Mouse (Mus musculus): ENCODE measurements around the gene Plod1. TPM values are rescaled to one million over a fixed set of nuclear protein-coding genes. Genes with fewer than 3 reads are reported as not detected.

The Plod1 gene
- polyA plus RNA-seq, 1 experiment = 101 TPM

DNA sequence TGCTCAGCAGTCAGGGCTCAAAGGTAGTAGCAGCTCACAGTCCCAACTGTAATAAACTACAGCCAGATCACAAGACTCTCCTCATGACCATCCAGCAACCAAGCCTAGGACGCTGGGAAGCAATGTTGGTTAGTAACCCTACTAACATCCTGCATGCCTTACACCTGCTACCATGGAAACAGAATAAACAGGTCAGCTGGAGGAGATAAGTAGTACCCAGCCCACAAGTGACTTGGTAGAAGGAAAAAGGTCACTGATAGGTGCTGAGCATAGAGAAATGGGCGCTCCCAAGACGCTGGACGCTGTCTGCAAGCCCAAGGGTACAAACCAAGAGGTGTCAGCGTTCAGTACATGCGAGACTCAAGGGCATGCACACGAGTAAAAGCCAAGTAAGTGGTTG is 36.1 kb downstream of the Plod1 start:
- H3K4me3 ChIP-seq (ENCODE audit: insufficient read depth, low read length) = no peak overlapping the region
- H3K4me1 ChIP-seq (ENCODE audit: control insufficient read depth, insufficient read depth, low read length) = peaks cover 19% of the 10 kb centered on the region
- H3K27ac ChIP-seq (ENCODE audit: insufficient read depth, low read depth, low read length) = no peak overlapping the region
- no peak for TF ChIP-seq POLR2A (IDR thresholded peaks at IDR 0.05; ENCODE audit: borderline replicate concordance, low read depth, low read length)
- TF ChIP-seq CTCF (IDR thresholded peaks at IDR 0.05; ENCODE audit: low read depth, low read length) = no peak

DNA sequence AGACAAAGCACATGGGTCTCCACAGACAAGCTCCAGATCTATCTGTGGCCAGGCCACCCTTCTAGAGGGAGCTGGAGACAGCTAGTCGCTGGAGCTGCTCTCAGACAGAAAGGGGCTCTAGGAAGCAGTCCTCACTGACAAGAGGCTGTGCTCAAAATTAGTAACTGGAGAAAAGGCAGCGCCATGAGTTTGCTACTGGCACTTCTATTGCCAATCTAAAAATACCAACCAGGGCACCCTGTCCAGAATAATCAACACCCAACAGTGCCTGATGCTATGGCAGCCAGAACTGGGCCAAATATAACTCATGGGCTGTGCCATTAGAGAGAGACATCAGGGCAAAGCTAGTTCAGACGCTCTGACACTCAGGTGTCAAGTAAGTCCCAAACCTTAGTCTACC is 39.2 kb downstream of the Plod1 start:
- peaks cover 9% of the 10 kb centered on the region for H3K4me1 ChIP-seq (ENCODE audit: control insufficient read depth, insufficient read depth, low read length)
- TF ChIP-seq CTCF (IDR thresholded peaks at IDR 0.05; ENCODE audit: low read depth, low read length) = no peak
- no peak for TF ChIP-seq POLR2A (IDR thresholded peaks at IDR 0.05; ENCODE audit: borderline replicate concordance, low read depth, low read length)
- no peak overlapping the region for H3K4me3 ChIP-seq (ENCODE audit: insufficient read depth, low read length)
- no peak overlapping the region for H3K27ac ChIP-seq (ENCODE audit: insufficient read depth, low read depth, low read length)

- TF ChIP-seq POLR2A (IDR thresholded peaks at IDR 0.05; ENCODE audit: borderline replicate concordance, low read depth, low read length) (no peak), CTCF (IDR thresholded peaks at IDR 0.05; ENCODE audit: low read depth, low read length) (no peak)
- H3K4me1 ChIP-seq (ENCODE audit: control insufficient read depth, insufficient read depth, low read length) = peaks cover 9% of the 10 kb centered on the region
- no peak overlapping the region for H3K4me3 ChIP-seq (ENCODE audit: insufficient read depth, low read length)
- no peak overlapping the region for H3K27ac ChIP-seq (ENCODE audit: insufficient read depth, low read depth, low read length)
Measured at GRCm38 (mm10) chr4:147896411-147896810, 40.2 kb downstream of the Plod1 start.

DNA sequence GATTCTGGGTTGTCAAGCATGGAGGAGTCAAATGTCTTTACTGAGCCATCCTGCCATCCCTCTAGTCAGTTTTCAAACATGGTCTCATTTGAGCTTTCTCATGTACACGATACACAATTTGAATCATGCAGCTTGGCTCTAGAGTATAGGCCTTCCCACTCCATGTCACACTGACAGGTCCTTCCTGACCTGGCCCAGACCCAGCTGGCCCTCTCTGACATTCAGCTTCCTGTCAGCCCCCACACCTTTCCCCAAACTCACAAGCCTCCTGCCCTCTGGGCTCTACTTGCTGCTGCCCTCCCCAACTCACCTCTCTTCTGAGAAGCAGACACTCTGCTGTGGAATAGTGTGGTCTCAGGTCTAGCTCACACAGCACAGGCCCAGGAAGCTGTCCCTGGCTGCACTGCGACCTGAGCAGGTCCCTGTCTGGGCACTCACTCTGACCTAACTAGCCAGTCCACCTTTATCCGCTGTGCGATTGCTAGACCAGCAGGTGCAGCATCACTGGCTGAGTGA is 40.7 kb downstream of the Plod1 start:
- no peak overlapping the region for H3K4me3 ChIP-seq (ENCODE audit: insufficient read depth, low read length)
- peaks cover 9% of the 10 kb centered on the region for H3K4me1 ChIP-seq (ENCODE audit: control insufficient read depth, insufficient read depth, low read length)
- no peak overlapping the region for H3K27ac ChIP-seq (ENCODE audit: insufficient read depth, low read depth, low read length)
- no peak for TF ChIP-seq POLR2A (IDR thresholded peaks at IDR 0.05; ENCODE audit: borderline replicate concordance, low read depth, low read length)
- no peak for TF ChIP-seq CTCF (IDR thresholded peaks at IDR 0.05; ENCODE audit: low read depth, low read length)

DNA sequence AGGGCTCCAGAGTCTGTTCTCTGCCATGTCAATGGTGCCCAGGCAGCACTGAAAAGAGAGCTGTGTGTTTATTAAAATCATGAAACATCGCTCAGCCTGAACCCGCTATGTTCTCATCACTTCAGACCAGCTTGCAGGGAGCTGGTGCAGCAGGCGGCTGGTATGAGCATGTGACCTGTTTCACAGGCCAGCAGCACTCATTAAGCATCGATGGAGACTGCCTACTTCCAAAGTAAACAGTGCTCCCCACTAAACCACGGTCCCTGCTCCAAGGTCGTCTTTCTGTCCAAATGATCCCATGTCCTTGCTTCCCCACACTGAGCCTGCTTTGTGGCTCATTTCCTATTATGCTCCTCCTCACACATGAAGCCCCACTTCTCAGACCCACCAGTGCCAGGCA is 46.2 kb downstream of the Plod1 start:
- no peak overlapping the region for H3K4me3 ChIP-seq (ENCODE audit: insufficient read depth, low read length)
- no peak overlapping the region for H3K27ac ChIP-seq (ENCODE audit: insufficient read depth, low read depth, low read length)
- no peaks in the 10 kb centered on the region for H3K4me1 ChIP-seq (ENCODE audit: control insufficient read depth, insufficient read depth, low read length)
- no peak for TF ChIP-seq CTCF (IDR thresholded peaks at IDR 0.05; ENCODE audit: low read depth, low read length)
- no peak for TF ChIP-seq POLR2A (IDR thresholded peaks at IDR 0.05; ENCODE audit: borderline replicate concordance, low read depth, low read length)

DNA sequence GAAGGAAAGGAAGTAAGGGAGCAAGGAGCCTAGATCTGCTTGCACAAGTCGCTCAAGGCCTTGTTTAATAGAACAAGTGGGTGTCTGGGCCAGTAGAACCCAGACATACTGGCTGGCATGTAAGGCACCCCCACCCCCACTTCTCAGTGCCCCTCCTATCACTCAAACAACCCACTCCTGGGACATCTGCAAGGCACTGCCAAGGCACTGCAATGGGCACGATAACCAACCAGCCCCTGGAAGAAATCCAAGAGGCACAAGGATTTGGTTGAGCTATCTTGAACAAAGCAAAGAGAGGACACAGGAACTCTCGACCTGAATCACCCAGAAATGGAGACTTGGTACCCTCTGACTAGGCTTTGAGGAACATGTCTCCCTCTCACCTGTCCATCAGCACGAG is 48.3 kb downstream of the Plod1 start:
- TF ChIP-seq CTCF (IDR thresholded peaks at IDR 0.05; ENCODE audit: low read depth, low read length) (no peak), POLR2A (IDR thresholded peaks at IDR 0.05; ENCODE audit: borderline replicate concordance, low read depth, low read length) (no peak)
- Histone ChIP-seq H3K4me1 (ENCODE audit: control insufficient read depth, insufficient read depth, low read length) (no peaks in the 10 kb centered on the region), H3K4me3 (ENCODE audit: insufficient read depth, low read length) (no peak overlapping the region), H3K27ac (ENCODE audit: insufficient read depth, low read depth, low read length) (no peak overlapping the region)

DNA sequence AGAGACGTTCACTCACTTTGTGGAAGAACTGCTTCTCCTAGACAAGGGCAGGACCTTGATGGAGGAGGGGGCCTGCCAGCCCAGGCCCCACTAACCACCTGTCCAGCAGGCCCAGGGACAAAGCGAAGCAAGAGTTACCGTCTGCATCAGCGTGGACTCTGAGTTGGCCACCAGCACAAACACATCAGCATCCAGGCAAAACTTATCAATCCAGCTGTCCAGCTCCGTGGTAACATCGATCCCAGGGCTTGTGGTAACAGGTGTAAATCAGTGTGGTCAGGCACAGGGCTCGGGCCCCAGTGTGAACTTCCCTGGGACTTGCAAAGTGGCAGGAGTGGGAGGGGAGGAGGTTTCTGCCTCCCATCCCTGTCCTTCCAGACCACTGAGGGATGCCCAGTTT is 49.3 kb downstream of the Plod1 start:
- H3K4me3 ChIP-seq (ENCODE audit: insufficient read depth, low read length) = no peak overlapping the region
- H3K27ac ChIP-seq (ENCODE audit: insufficient read depth, low read depth, low read length) = no peak overlapping the region
- TF ChIP-seq POLR2A (IDR thresholded peaks at IDR 0.05; ENCODE audit: borderline replicate concordance, low read depth, low read length) (no peak), CTCF (IDR thresholded peaks at IDR 0.05; ENCODE audit: low read depth, low read length) (no peak)
- no peaks in the 10 kb centered on the region for H3K4me1 ChIP-seq (ENCODE audit: control insufficient read depth, insufficient read depth, low read length)

GRCm38 (mm10) chr4:147886158-147886557 is 50.4 kb downstream of the Plod1 start:
- no peaks in the 10 kb centered on the region for H3K4me1 ChIP-seq (ENCODE audit: control insufficient read depth, insufficient read depth, low read length)
- no peak overlapping the region for H3K27ac ChIP-seq (ENCODE audit: insufficient read depth, low read depth, low read length)
- no peak overlapping the region for H3K4me3 ChIP-seq (ENCODE audit: insufficient read depth, low read length)
- no peak for TF ChIP-seq CTCF (IDR thresholded peaks at IDR 0.05; ENCODE audit: low read depth, low read length)
- no peak for TF ChIP-seq POLR2A (IDR thresholded peaks at IDR 0.05; ENCODE audit: borderline replicate concordance, low read depth, low read length)

GRCm38 (mm10) chr4:147884138-147884537 is 52.4 kb downstream of the Plod1 start:
- no peaks in the 10 kb centered on the region for H3K4me1 ChIP-seq (ENCODE audit: control insufficient read depth, insufficient read depth, low read length)
- H3K27ac ChIP-seq (ENCODE audit: insufficient read depth, low read depth, low read length) = no peak overlapping the region
- TF ChIP-seq CTCF (IDR thresholded peaks at IDR 0.05; ENCODE audit: low read depth, low read length) (no peak), POLR2A (IDR thresholded peaks at IDR 0.05; ENCODE audit: borderline replicate concordance, low read depth, low read length) (no peak)
- H3K4me3 ChIP-seq (ENCODE audit: insufficient read depth, low read length) = no peak overlapping the region

- no peaks in the 10 kb centered on the region for H3K4me1 ChIP-seq (ENCODE audit: control insufficient read depth, insufficient read depth, low read length)
- no peak for TF ChIP-seq CTCF (IDR thresholded peaks at IDR 0.05; ENCODE audit: low read depth, low read length)
- no peak for TF ChIP-seq POLR2A (IDR thresholded peaks at IDR 0.05; ENCODE audit: borderline replicate concordance, low read depth, low read length)
- no peak overlapping the region for H3K4me3 ChIP-seq (ENCODE audit: insufficient read depth, low read length)
- H3K27ac ChIP-seq (ENCODE audit: insufficient read depth, low read depth, low read length) = no peak overlapping the region
Measured at GRCm38 (mm10) chr4:147883041-147883440, 53.5 kb downstream of the Plod1 start.

GRCm38 (mm10) chr4:147881792-147882191 is 54.8 kb downstream of the Plod1 start:
- Histone ChIP-seq H3K4me1 (ENCODE audit: control insufficient read depth, insufficient read depth, low read length) (no peaks in the 10 kb centered on the region), H3K27ac (ENCODE audit: insufficient read depth, low read depth, low read length) (no peak overlapping the region), H3K4me3 (ENCODE audit: insufficient read depth, low read length) (no peak overlapping the region)
- no peak for TF ChIP-seq POLR2A (IDR thresholded peaks at IDR 0.05; ENCODE audit: borderline replicate concordance, low read depth, low read length)
- no peak for TF ChIP-seq CTCF (IDR thresholded peaks at IDR 0.05; ENCODE audit: low read depth, low read length)

All from bone marrow macrophage, adult 2 months (primary cell).